Mouse (Mus musculus) ES-Bruce4 (cell line): ENCODE data around the gene Ccl7. TPM values are rescaled to one million over a fixed set of nuclear protein-coding genes. Genes with fewer than 3 reads are reported as not detected.

Source experiments
- H3K27ac ChIP-seq: 2 replicates; pipeline ENCODE4 v1.5.1; 2012; ENCODE audit warnings: low read length, inconsistent platforms; ENCODE audit not compliant: insufficient read depth
- H3K27me3 ChIP-seq: 2 replicates; pipeline ENCODE4 v1.6.1; 2012; ENCODE audit warnings: mild to moderate bottlenecking, low read length, inconsistent platforms; ENCODE audit not compliant: control insufficient read depth, poor library complexity, insufficient read depth, severe bottlenecking
- H3K36me3 ChIP-seq: 2 replicates; pipeline ENCODE4 v1.6.1; 2012; ENCODE audit warnings: inconsistent platforms, mild to moderate bottlenecking, low read length, moderate library complexity; ENCODE audit not compliant: control insufficient read depth, poor library complexity, insufficient read depth, severe bottlenecking
- H3K4me1 ChIP-seq: one replicate; pipeline ENCODE4 v1.8.1; 2011; ENCODE audit warnings: low read length; ENCODE audit not compliant: control insufficient read depth, insufficient read depth
- H3K4me3 ChIP-seq: 2 replicates; pipeline ENCODE4 v1.5.1; 2011; ENCODE audit warnings: low read depth, mild to moderate bottlenecking, low read length
- H3K9ac ChIP-seq: 2 replicates; pipeline ENCODE4 v1.6.1; 2012; ENCODE audit warnings: low read depth, mild to moderate bottlenecking, inconsistent platforms; ENCODE audit not compliant: poor library complexity, severe bottlenecking
- H3K9me3 ChIP-seq: replicated peaks from 2 replicates; pipeline ENCODE4 v1.6.1; 2012; ENCODE audit warnings: mild to moderate bottlenecking, low read length, inconsistent platforms; ENCODE audit not compliant: control insufficient read depth, poor library complexity, insufficient read depth, severe bottlenecking
- CTCF ChIP-seq: IDR thresholded peaks from one replicate; pipeline ENCODE4 v1.8.1; 2011; ENCODE audit warnings: low read depth, low read length
- EP300 ChIP-seq: IDR thresholded peaks from 2 replicates; pipeline ENCODE4 v1.6.1; 2011; ENCODE audit warnings: low read depth, low read length; ENCODE audit not compliant: insufficient read depth
- POLR2A ChIP-seq: IDR thresholded peaks from one replicate; pipeline ENCODE4 v1.8.1; 2011; ENCODE audit warnings: low read length; ENCODE audit not compliant: insufficient read depth
- polyA plus RNA-seq: library from polyadenylated mRNA; stranded (reverse); fragments of >200 nt; gene quantifications from 2 replicates; pipeline ENCODE4 v1.2.4, GENCODE M21; 2011; ENCODE audit warnings: low read depth; ENCODE audit not compliant: missing spikeins, insufficient read depth, insufficient read length

Ccl7 gene
- polyA plus RNA-seq, 1 experiment = 3.3 TPM

DNA sequence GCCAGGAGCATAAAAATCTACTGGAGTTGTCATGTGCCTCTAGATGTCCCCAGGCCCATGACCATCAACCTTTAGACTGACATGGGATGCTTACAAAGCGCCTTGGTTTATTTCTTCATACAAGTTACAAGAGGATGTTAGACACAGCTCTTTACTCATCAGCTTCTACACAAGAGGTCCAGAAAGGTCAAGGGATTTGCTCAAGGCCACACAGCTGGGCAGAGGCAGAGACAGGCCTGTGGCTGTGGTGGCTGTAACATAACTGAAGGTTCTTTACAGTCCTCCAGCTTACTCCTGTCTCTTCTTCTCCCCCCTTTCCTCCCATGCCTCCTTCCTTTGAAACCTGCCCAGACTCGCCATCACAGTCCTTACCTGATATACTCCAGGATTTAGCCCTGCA lies 15.3 kb upstream of the Ccl7 start:
- Histone ChIP-seq H3K27me3 (no peaks in the 10 kb centered on the region), H3K9me3 (no peaks in the 10 kb centered on the region), H3K9ac (no peak overlapping the region), H3K36me3 (no peaks in the 10 kb centered on the region), H3K27ac (no peak overlapping the region), H3K4me3 (no peak overlapping the region), H3K4me1 (no peaks in the 10 kb centered on the region)
- no peak for TF ChIP-seq CTCF
- TF ChIP-seq POLR2A = no peak
- TF ChIP-seq EP300 = no peak

- H3K4me3 ChIP-seq = no peak overlapping the region
- no peak overlapping the region for H3K9ac ChIP-seq
- no peaks in the 10 kb centered on the region for H3K4me1 ChIP-seq
- no peaks in the 10 kb centered on the region for H3K27me3 ChIP-seq
- H3K27ac ChIP-seq = no peak overlapping the region
- no peaks in the 10 kb centered on the region for H3K9me3 ChIP-seq
- TF ChIP-seq CTCF (no peak), POLR2A (no peak), EP300 (no peak)
- no peaks in the 10 kb centered on the region for H3K36me3 ChIP-seq
These were observed 13.4 kb upstream of the Ccl7 start for GRCm38 (mm10) chr11:82032136-82032535.

DNA sequence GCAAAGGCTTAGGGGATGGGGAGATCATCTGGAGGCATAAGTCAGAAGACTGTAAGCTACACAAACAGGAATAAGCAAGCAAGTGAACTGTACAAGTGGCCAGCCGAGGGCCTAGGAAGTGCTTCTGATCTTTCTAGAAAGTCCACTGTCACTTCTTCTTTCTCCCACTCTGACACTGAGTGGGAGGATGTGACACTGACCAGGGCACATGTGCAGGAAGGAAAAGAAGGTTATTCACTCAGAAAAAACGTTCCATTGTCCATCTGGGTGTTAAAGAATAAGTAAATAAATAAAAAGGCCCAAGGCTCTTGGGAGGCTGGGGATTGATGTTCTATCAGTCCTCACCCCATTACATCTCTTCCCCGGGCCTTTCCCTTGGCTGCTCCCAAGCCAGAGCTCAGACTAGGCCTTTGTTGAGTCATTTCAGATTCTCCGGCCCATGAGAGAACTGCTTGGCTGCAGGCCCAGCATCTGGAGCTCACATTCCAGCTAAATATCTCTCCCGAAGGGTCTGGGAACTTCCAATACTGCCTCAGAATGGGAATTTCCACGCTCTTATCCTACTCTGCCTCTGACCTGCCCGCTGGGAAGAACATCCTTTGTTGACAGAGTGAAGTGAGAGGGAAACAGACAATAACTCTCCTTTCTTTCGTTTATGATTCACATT lies 12.7 kb upstream of the Ccl7 start:
- Histone ChIP-seq H3K27ac (no peak overlapping the region), H3K27me3 (no peaks in the 10 kb centered on the region), H3K4me3 (no peak overlapping the region), H3K9me3 (no peaks in the 10 kb centered on the region), H3K36me3 (no peaks in the 10 kb centered on the region), H3K9ac (no peak overlapping the region), H3K4me1 (no peaks in the 10 kb centered on the region)
- TF ChIP-seq POLR2A (no peak), CTCF (no peak), EP300 (no peak)

- no peak for TF ChIP-seq EP300
- TF ChIP-seq POLR2A = no peak
- no peak for TF ChIP-seq CTCF
- H3K4me1 ChIP-seq = no peaks in the 10 kb centered on the region
- no peaks in the 10 kb centered on the region for H3K9me3 ChIP-seq
- no peak overlapping the region for H3K27ac ChIP-seq
- no peaks in the 10 kb centered on the region for H3K36me3 ChIP-seq
- no peak overlapping the region for H3K9ac ChIP-seq
- H3K27me3 ChIP-seq = no peaks in the 10 kb centered on the region
- no peak overlapping the region for H3K4me3 ChIP-seq
These were observed 11.1 kb upstream of the Ccl7 start for GRCm38 (mm10) chr11:82034446-82034845.

- H3K36me3 ChIP-seq = no peaks in the 10 kb centered on the region
- H3K4me3 ChIP-seq = no peak within 1 kb of the TSS
- H3K9ac ChIP-seq = no peak within 1 kb of the TSS
- H3K27me3 ChIP-seq = no peaks in the 10 kb centered on the region
- TF ChIP-seq POLR2A (no peak), EP300 (no peak), CTCF (no peak)
- no peaks in the 10 kb centered on the region for H3K9me3 ChIP-seq
- H3K27ac ChIP-seq = no peak within 1 kb of the TSS
- no peaks in the 10 kb centered on the region for H3K4me1 ChIP-seq
These were observed 10.2 kb upstream of the Ccl7 start, which contains the start of gene Ccl2 for GRCm38 (mm10) chr11:82035356-82035755. Gene Ccl2 (plus strand): TSS chr11:82035571.

GRCm38 (mm10) chr11:82035857-82036256 lies 9.7 kb upstream of the Ccl7 start:
- H3K9ac ChIP-seq = no peak overlapping the region
- no peaks in the 10 kb centered on the region for H3K4me1 ChIP-seq
- TF ChIP-seq EP300 = no peak
- no peak overlapping the region for H3K4me3 ChIP-seq
- H3K27me3 ChIP-seq = no peaks in the 10 kb centered on the region
- no peaks in the 10 kb centered on the region for H3K9me3 ChIP-seq
- H3K36me3 ChIP-seq = no peaks in the 10 kb centered on the region
- H3K27ac ChIP-seq = no peak overlapping the region
